Mouse (Mus musculus) liver, adult 2 months (tissue): ENCODE results near the gene Gm20696.

ENCODE experiments used
- CTCF ChIP-seq: fragments of 200-500 bp; IDR thresholded peaks from 2 replicates; pipeline ENCODE4 v1.5.1; 2011; ENCODE audit warnings: low read depth, low read length, control low read depth
- POLR2A ChIP-seq: fragments of 200-500 bp; IDR thresholded peaks from 2 replicates; pipeline ENCODE4 v1.6.1; 2011; ENCODE audit warnings: low read length, control low read depth; ENCODE audit not compliant: insufficient read depth; ENCODE audit errors: extremely low read depth

- TF ChIP-seq CTCF, result no peak
- no peak for TF ChIP-seq POLR2A
Observed at GRCm38 (mm10) chr6:99241625-99242395, 424.8 kb downstream of the Gm20696 start.
